Mouse (Mus musculus) hindbrain, embryonic 11.5 days (tissue): Measurements from ENCODE around the gene Gpam. TPM values are rescaled to one million over a fixed set of nuclear protein-coding genes. Genes with fewer than 3 reads are reported as not detected.

Experiments
- ATAC-seq: fragments of 200-750 bp; cut with Nextera tagmentation; 2 replicates; pipeline ENCODE4 v1.8.0; 2017; ENCODE audit warnings: mild to moderate bottlenecking, moderate TSS enrichment, moderate library complexity; ENCODE audit not compliant: low FRiP score
- DNase-seq: peaks from one replicate; pipeline ENCODE4 v3.0.0-alpha.2; 2015; ENCODE audit warnings: low spot score
- H3K27ac ChIP-seq: fragments of 300-500 bp; sonication (generic); 2 replicates; pipeline ENCODE4 v1.5.1; 2014; ENCODE audit warnings: mild to moderate bottlenecking, low read depth, low read length
- H3K27me3 ChIP-seq: fragments of 300-500 bp; sonication (generic); 2 replicates; pipeline ENCODE4 v1.6.1; 2014; ENCODE audit warnings: mild to moderate bottlenecking, low read length, moderate library complexity, mixed read lengths; ENCODE audit not compliant: control insufficient read depth, insufficient read depth
- H3K36me3 ChIP-seq: fragments of 300-500 bp; sonication (generic); 2 replicates; pipeline ENCODE4 v1.6.1; 2014; ENCODE audit warnings: mild to moderate bottlenecking, low read length, moderate library complexity, mixed read lengths; ENCODE audit not compliant: control insufficient read depth, insufficient read depth
- H3K4me1 ChIP-seq: fragments of 300-500 bp; sonication (generic); replicated peaks from 2 replicates; pipeline ENCODE4 v1.6.1; 2014; ENCODE audit warnings: low read length, mixed read lengths; ENCODE audit not compliant: control insufficient read depth, insufficient read depth
- H3K4me2 ChIP-seq: fragments of 300-500 bp; sonication (generic); replicated peaks from 2 replicates; pipeline ENCODE4 v1.6.1; 2014; ENCODE audit warnings: mild to moderate bottlenecking, low read depth, low read length
- H3K4me3 ChIP-seq: fragments of 300-500 bp; sonication (generic); 2 replicates; pipeline ENCODE4 v1.5.1; 2014; ENCODE audit warnings: low read depth, low read length
- H3K9ac ChIP-seq: fragments of 300-500 bp; sonication (generic); 2 replicates; pipeline ENCODE4 v1.6.1; 2014; ENCODE audit warnings: low read depth, low read length
- H3K9me3 ChIP-seq: fragments of 300-500 bp; sonication (generic); 2 replicates; pipeline ENCODE4 v1.6.1; 2016; ENCODE audit warnings: low read length; ENCODE audit not compliant: control insufficient read depth
- WGBS: fragments of 180-500 bp; shearing (Covaris S2); extraction: QIAGEN DNeasy Blood & Tissue Kit; methylation state at CpG from one replicate; pipeline ENCODE4 v1.1.7; 2014; 5-methylcytosine and 5-hydroxymethylcytosine counted together
- polyA plus RNA-seq: library from polyadenylated mRNA; unstranded; fragments of >200 nt; fragmentation: Nextera tagmentation; extraction: Ambion mirVana; gene quantifications from 2 replicates; pipeline ENCODE4 v1.2.1, GENCODE M21; 2014

The Gpam gene
- polyA plus RNA-seq, 1 experiment from 2014 or later = 17.5 TPM

- DNase-seq (no peak), ATAC-seq (no peak)
- no peak overlapping the region for H3K4me2 ChIP-seq
- H3K4me3 ChIP-seq = no peak overlapping the region
- 58% methylated on average over 11 of the region's 11 CpGs for WGBS
- no peak overlapping the region for H3K9ac ChIP-seq
- H3K4me1 ChIP-seq = peaks cover 4% of the 10 kb centered on the region; the same call in 1 of the 2 replicates
- H3K9me3 ChIP-seq = no peaks in the 10 kb centered on the region
- H3K27me3 ChIP-seq = no peaks in the 10 kb centered on the region
- H3K27ac ChIP-seq = no peak overlapping the region
- no peaks in the 10 kb centered on the region for H3K36me3 ChIP-seq
These were observed 6.4 kb downstream of the Gpam start for GRCm38 (mm10) chr19:55120518-55121244.

GRCm38 (mm10) chr19:55119541-55119940, 7.5 kb downstream of the Gpam start:
- Histone ChIP-seq H3K9me3 (no peaks in the 10 kb centered on the region), H3K36me3 (no peaks in the 10 kb centered on the region), H3K27me3 (no peaks in the 10 kb centered on the region), H3K4me2 (no peak overlapping the region), H3K4me1 (peaks cover 4% of the 10 kb centered on the region; the same call in 1 of the 2 replicates), H3K9ac (no peak overlapping the region), H3K27ac (no peak overlapping the region), H3K4me3 (no peak overlapping the region)
- ATAC-seq = no peak
- DNase-seq = no peak
- WGBS = 67% methylated on average over 2 of the region's 2 CpGs

- Histone ChIP-seq H3K9ac (no peak overlapping the region), H3K9me3 (no peaks in the 10 kb centered on the region), H3K27me3 (no peaks in the 10 kb centered on the region), H3K4me1 (no peaks in the 10 kb centered on the region; the same call in none of the 2 replicates), H3K4me2 (no peak overlapping the region), H3K4me3 (no peak overlapping the region), H3K36me3 (no peaks in the 10 kb centered on the region), H3K27ac (no peak overlapping the region)
- 87% methylated on average over 3 of the region's 3 CpGs for WGBS
- DNase-seq = no peak
- no peak for ATAC-seq
These were observed 9.0 kb downstream of the Gpam start for GRCm38 (mm10) chr19:55117991-55118390.

- 68% methylated on average over 6 of the region's 6 CpGs for WGBS
- ATAC-seq (no peak), DNase-seq (no peak)
- H3K4me3 ChIP-seq = no peak overlapping the region
- no peaks in the 10 kb centered on the region; the same call in 1 of the 2 replicates for H3K4me1 ChIP-seq
- no peaks in the 10 kb centered on the region for H3K9me3 ChIP-seq
- H3K9ac ChIP-seq = no peak overlapping the region
- H3K4me2 ChIP-seq = no peak overlapping the region
- no peaks in the 10 kb centered on the region for H3K27me3 ChIP-seq
- no peaks in the 10 kb centered on the region for H3K36me3 ChIP-seq
- H3K27ac ChIP-seq = no peak overlapping the region
These were observed 9.8 kb downstream of the Gpam start for GRCm38 (mm10) chr19:55117059-55117815.

- WGBS = 95% methylated on average over 4 of the region's 4 CpGs
- H3K4me3 ChIP-seq = no peak overlapping the region
- no peaks in the 10 kb centered on the region for H3K9me3 ChIP-seq
- no peak overlapping the region for H3K9ac ChIP-seq
- no peaks in the 10 kb centered on the region for H3K27me3 ChIP-seq
- ATAC-seq (no peak), DNase-seq (no peak)
- no peak overlapping the region for H3K27ac ChIP-seq
- no peak overlapping the region for H3K4me2 ChIP-seq
- H3K36me3 ChIP-seq = no peaks in the 10 kb centered on the region
- no peaks in the 10 kb centered on the region; the same call in 1 of the 2 replicates for H3K4me1 ChIP-seq
These were observed 11.5 kb downstream of the Gpam start for GRCm38 (mm10) chr19:55115532-55115931.

GRCm38 (mm10) chr19:55114825-55115395, 12.1 kb downstream of the Gpam start:
- H3K4me3 ChIP-seq = no peak overlapping the region
- H3K27ac ChIP-seq = no peak overlapping the region
- H3K4me1 ChIP-seq = no peaks in the 10 kb centered on the region; the same call in 1 of the 2 replicates
- no peaks in the 10 kb centered on the region for H3K9me3 ChIP-seq
- DNase-seq (no peak), ATAC-seq (no peak)
- H3K27me3 ChIP-seq = no peaks in the 10 kb centered on the region
- no peaks in the 10 kb centered on the region for H3K36me3 ChIP-seq
- no peak overlapping the region for H3K9ac ChIP-seq
- 91% methylated on average over 5 of the region's 5 CpGs for WGBS
- no peak overlapping the region for H3K4me2 ChIP-seq

- Histone ChIP-seq H3K4me2 (no peak overlapping the region), H3K36me3 (no peaks in the 10 kb centered on the region), H3K9me3 (no peaks in the 10 kb centered on the region), H3K9ac (no peak overlapping the region), H3K27ac (no peak overlapping the region), H3K4me3 (no peak overlapping the region), H3K27me3 (no peaks in the 10 kb centered on the region), H3K4me1 (no peaks in the 10 kb centered on the region)
- ATAC-seq (no peak), DNase-seq (no peak)
- 74% methylated on average over 3 of the region's 3 CpGs for WGBS
These were observed 19.1 kb downstream of the Gpam start for GRCm38 (mm10) chr19:55107896-55108295.

- H3K9me3 ChIP-seq = no peaks in the 10 kb centered on the region
- no peaks in the 10 kb centered on the region for H3K4me1 ChIP-seq
- H3K27ac ChIP-seq = no peak overlapping the region
- ATAC-seq (no peak), DNase-seq (no peak)
- H3K36me3 ChIP-seq = no peaks in the 10 kb centered on the region
- no peak overlapping the region for H3K9ac ChIP-seq
- H3K27me3 ChIP-seq = no peaks in the 10 kb centered on the region
- WGBS = 86% methylated on average over 3 of the region's 3 CpGs
- no peak overlapping the region for H3K4me2 ChIP-seq
- no peak overlapping the region for H3K4me3 ChIP-seq
These were observed 21.1 kb downstream of the Gpam start for GRCm38 (mm10) chr19:55105969-55106368.
